8 mouse cellular contexts compared by ENCODE assay signal in the genomic region with DNA sequence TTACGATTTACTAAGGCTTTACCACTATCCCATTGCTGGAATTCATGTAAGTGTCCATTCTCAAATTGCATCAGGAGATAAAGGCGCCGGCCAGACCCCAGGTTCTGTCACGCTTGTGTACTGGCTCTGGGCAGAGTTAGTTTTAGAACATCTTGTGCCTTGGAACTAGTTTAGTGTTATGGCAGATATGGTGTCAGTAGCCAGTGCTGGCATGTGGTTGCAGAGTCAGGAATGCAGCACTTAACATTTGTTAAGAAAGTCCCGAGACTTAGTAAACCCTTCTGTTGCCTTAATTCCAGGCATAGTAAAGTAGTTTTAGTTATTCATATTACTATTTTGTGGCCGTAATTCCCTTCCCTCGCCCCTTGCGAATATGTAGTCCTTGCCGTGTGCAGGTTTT. TPM values are rescaled to one million over a fixed set of nuclear protein-coding genes. Genes with fewer than 3 reads are reported as not detected.
DNase-seq lines count a peak whose midpoint lies in the region; ATAC-seq lines count a peak whose summit lies in the region.

No protein-coding gene starts in this region.

- peak overlapping the region; percentile 84 for H3K4me3 ChIP-seq in kidney, embryonic 14.5 days (ENCODE audit: low read length)
- no peak overlapping the region for H3K4me3 ChIP-seq in hindbrain, embryonic 13.5 days

- peak overlapping the region; percentile 90 for H3K4me2 ChIP-seq in kidney, embryonic 14.5 days (replicated peaks; ENCODE audit: low read depth, low read length)
- H3K4me2 ChIP-seq in hindbrain, embryonic 13.5 days, result 0 out of 2 replicates have a peak overlapping the region, but pooled peaks have one; percentile 99

- no peak for DNase-seq in kidney, postnatal 4 days
- DNase-seq in fat pad, adult 2 months (ENCODE audit: extremely low read depth, low read depth, low spot score), result peak; percentile 46
- peak; percentile 37 for DNase-seq in lung, postnatal 25 days (ENCODE audit: low spot score)
- no peak for DNase-seq in frontal cortex, postnatal 25 days (ENCODE audit: low spot score in 2 of 2)
- no peak for DNase-seq in spleen, adult 12 weeks (ENCODE audit: low spot score)

- ATAC-seq in kidney, embryonic 14.5 days (ENCODE audit: low FRiP score, low TSS enrichment), result no peak
- ATAC-seq in hindbrain, embryonic 13.5 days (ENCODE audit: low FRiP score), result no peak
- ATAC-seq in frontal cortex, adult (ENCODE audit: low TSS enrichment), result no peak

- H3K27ac ChIP-seq in kidney, embryonic 14.5 days (ENCODE audit: low read depth, low read length), result no peak overlapping the region
- no peak overlapping the region for H3K27ac ChIP-seq in hindbrain, embryonic 13.5 days

- H3K9ac ChIP-seq in kidney, embryonic 14.5 days (ENCODE audit: low read depth, low read length), result 0 out of 2 replicates have a peak overlapping the region, but pooled peaks have one; percentile 88
- no peak overlapping the region for H3K9ac ChIP-seq in hindbrain, embryonic 13.5 days

- no peaks in the 10 kb centered on the region for H3K9me3 ChIP-seq in kidney, embryonic 14.5 days (ENCODE audit: control insufficient read depth, low read length)
- no peaks in the 10 kb centered on the region for H3K9me3 ChIP-seq in hindbrain, embryonic 13.5 days

- no peaks in the 10 kb centered on the region for H3K27me3 ChIP-seq in kidney, embryonic 14.5 days (ENCODE audit: control insufficient read depth, insufficient read depth, low read length)
- H3K27me3 ChIP-seq in hindbrain, embryonic 13.5 days, result no peaks in the 10 kb centered on the region

- no peaks in the 10 kb centered on the region for H3K36me3 ChIP-seq in kidney, embryonic 14.5 days (ENCODE audit: control insufficient read depth, insufficient read depth, low read length)
- no peaks in the 10 kb centered on the region for H3K36me3 ChIP-seq in hindbrain, embryonic 13.5 days

- 53% methylated on average over 9 of the region's 9 CpGs for WGBS in kidney, embryonic 14.5 days
- 75% methylated on average over 9 of the region's 9 CpGs for WGBS in hindbrain, embryonic 13.5 days

- peaks cover 16% of the 10 kb centered on the region; the same call in 1 of the 2 replicates for H3K4me1 ChIP-seq in kidney, embryonic 14.5 days (ENCODE audit: control insufficient read depth, insufficient read depth, low read length)
- H3K4me1 ChIP-seq in hindbrain, embryonic 13.5 days (replicated peaks), result peaks cover 21% of the 10 kb centered on the region

RNA-seq across cellular contexts. Expression of a gene that starts 1.7 kb away (rescaled TPM):
- polyA plus RNA-seq in kidney, embryonic 14.5 days (2014; fragmentation: Nextera tagmentation; extraction: Ambion mirVana), result 64.5 and 65.4 TPM in 2 replicates
- 30.8 and 33.3 TPM in 2 replicates for polyA plus RNA-seq in hindbrain, embryonic 13.5 days (2015; fragmentation: Nextera tagmentation; extraction: Ambion mirVana)

Comparison
In these comparisons a context has a peak if more than half of its experiments do, and no peak if none do; other contexts are left out.
1. DNase-seq: peak in fat pad, adult 2 months (single experiment) and lung, postnatal 25 days (single experiment); none in kidney, postnatal 4 days (0 of 2), frontal cortex, postnatal 25 days (0 of 2) and spleen, adult 12 weeks (single experiment).